Mouse (Mus musculus) right cerebral cortex, adult 2 months (tissue): ENCODE measurements at regions not wholly inside any gene's neighbourhood (a gene's known extent, or its start where the extent isn't known, plus 50 kb on each side); places are given as distances from the start of the nearest gene placed in this dataset.

ENCODE experiments used
- DNase-seq, 2 experiments: peaks; one replicate each; pipeline ENCODE4 v3.0.0; 2021 to 2022; ENCODE audit warnings: low spot score in 2 of 2

DNA sequence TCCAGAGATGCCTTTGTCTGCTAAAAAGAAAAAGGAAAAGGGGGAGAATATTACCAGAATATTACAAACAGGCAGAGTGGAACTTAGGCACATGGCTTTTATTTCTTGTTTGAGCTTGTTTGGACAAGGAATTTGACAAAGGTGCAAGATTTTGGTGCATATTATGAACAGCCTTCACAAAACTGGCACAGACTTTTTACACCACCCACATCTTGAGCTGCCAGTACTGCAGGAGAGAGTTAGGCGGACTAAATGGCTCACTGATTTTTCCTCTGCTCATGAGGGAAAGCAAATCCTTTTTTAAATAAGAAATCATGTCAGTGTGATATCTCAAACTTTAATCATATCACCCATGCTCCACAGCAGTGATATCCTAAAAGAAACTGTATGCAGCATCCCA, 97.9 kb upstream of the F9 start:
- DNase-seq, result peak; percentile 2 to 36
